Mouse (Mus musculus) adrenal gland (tissue): ENCODE data around the gene Elmo1.

ENCODE experiments used
- intact Hi-C: fragments of 180-260 bp; cut with DNase I; formaldehyde crosslinking; loops from one replicate; pipeline ENCODE4 v1.15.1; 2025

Elmo1 gene

DNA sequence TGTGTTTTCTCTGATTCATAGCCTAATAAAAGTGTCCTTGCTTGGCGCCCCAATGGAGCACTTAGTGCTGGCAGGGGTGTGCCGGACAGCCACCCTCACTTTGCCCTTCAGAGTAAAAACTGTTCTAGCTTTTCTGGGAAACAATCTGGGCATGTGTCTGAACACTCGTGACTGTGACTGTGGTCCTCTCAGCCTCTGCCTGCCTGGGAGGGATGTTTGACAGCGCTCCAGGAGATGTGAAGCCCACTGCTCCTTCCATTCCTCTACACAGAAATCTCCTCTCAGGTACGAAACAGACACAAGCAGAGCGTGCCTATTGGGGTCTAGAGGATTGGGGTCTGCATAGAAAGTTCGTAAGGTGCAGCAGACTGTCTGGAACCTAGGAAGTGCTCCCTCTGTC, 28.5 kb downstream of the Elmo1 start:
- intact Hi-C loops: no loop called here

DNA sequence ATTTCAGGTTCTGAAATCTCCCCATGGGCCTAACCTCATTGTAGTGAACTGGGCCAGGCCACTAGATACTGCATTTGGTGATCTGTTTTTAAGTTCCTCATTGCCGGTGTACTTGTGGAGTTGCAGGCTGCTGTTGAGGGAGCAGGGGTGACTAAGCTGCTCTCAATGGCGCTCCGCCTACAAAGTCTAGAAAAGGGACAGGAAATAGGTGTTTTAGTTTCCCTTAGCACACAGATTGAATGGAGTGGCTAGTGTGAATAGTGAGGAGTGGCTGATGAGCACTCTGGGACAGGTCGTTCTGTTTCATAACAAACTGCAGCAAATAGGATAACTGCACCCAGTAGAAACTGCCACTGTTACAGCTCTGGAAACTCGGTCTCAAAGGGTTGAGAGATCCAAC, 30.3 kb downstream of the Elmo1 start:
- intact Hi-C loops: no loop called here

DNA sequence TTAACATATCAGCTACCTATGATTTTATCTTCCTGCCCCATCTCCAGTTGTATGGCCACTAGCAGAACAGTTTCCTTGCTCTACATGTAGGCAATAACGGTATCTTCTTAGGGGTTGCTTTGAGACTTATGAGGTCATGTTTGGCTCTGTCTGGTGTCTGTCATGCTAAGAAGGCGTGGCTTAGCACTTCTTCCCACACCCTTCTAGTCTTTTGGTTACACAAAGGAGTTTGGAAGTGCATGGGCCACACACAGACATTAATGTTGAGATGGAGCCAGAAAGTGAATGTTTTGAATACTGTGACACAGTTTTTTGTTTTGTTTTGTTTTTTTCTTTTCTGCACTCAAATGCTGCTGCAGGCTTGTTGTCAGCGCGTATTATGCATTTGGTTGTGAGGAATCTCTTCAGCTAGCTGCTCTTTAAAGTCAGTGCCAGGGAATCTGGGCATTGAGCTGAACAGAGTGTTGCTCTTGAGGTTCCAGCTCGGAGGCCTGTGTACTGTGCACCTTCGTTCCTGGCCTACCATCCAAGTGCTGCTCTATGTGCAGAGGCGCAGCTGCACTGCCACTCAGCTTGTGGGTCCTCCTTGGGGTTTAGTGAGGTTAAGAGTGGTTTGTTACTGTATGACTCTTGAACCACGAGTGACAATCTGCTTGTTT, 31.1 kb downstream of the Elmo1 start:
- intact Hi-C loops: no loop called here

DNA sequence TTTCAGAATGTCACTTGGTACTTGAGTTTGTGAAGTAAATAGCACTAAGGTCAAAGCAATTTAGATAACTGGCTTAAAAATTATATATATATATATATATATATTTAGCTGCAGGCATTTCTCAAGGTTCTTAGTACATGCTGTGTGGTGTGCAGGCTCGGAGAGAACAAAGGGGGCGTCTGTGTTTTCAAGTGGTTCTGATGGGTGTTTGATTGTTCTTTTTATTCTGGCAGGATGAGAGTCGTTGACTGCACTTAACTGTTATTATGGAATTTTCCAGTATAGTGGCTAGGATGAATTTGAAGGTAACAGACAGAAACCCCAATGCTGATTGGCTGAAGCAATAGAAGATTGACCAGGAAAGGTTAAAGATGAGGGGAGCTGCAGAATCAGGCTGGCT, 33.6 kb downstream of the Elmo1 start:
- intact Hi-C loops: no loop called here

DNA sequence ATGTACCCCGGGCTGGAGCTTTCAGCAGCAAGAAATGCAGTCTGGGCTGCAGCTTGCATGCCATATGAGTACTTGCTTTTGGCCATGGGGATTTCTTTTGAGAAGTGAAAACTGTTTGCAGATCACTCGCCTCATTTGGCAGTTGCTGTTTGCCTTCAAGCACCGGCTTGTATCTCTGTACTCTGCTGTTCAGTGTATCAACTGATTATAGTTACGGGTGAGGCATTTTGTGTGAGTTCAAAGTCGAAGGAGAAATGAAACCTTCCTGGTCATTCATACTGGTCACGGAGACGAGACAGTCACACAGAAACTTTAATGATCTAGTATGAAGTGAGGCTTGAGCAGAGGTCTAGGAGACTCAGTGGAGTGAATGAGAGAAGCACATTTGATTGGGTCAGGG, 34.6 kb downstream of the Elmo1 start:
- intact Hi-C loops: no loop called here

DNA sequence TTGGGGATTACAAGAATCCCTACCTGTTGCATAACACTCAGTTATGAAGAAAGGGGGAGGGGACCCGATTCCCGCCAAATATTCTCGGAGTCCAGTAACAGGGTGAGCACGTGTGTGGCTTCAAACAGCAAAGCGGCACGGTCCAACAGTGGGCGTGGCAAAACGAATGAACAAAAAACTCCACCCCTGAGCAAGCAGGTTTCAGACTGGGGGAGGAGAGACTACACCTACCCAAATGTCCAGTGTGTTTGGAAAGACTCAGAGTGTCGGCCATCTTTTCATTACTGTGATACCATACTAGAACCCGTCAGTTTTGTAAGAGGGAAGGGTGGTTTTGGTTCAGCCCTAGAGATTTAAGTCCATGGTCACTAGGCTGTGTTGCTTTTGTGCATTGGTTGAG, 35.4 kb downstream of the Elmo1 start:
- intact Hi-C loops: no loop called here

DNA sequence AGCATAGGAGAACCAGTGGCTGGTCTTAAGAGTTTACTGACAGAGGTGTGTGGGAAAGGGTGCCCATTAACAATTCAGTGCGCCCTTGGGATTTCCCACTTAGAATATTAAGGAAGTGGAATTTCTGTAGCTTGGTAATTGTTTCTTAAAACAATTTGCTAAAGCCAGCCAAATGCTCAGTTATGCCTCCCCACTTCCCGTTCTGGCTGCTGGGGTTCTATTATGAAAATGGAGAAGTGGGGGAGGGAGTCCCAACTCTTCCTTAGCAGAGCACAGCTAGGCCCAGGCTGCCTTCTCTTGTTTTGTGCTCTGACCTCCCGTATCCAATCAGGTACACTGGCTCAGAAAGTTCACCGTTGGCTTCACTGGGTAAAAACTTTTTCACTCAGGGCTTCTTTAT, 37.2 kb downstream of the Elmo1 start:
- intact Hi-C loops: no loop called here

DNA sequence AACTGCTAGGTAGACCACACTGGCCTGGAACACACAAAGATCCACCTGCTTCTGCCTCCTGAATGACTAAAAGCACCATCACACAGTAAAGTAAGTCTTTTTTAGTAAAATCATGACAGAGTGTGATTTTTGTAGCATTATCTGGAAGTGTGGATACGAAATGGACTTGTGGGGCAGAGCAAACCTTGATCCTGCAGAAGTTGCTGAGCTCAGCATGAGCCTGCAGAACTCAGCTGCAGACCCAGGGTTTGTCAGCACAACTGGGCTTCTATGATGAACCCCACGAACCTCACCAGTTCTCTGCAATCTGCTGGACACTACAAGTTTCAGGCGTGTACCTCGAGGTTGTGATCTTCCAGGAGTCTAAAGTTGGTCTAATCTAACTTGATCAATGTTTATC, 37.7 kb downstream of the Elmo1 start:
- intact Hi-C loops: no loop called here

DNA sequence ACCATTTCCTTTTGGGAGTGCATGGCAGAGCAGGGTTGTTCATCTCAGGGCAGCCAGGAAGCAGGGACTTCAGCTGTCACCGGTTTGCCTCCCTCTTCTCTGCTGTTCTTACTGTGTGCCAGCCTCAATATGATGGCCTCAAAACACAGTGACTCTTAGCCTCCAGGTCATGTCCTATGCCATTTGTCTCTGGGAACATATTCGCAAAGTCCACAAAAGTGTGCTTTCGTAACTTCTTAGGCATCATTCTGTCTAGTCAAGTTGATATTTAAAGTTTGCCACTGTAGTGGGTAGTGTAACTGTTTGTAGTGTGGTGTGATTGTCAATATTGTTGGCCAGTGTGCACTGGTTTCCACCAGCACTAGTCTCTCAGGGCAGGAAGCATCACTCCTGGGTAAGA, 40.3 kb downstream of the Elmo1 start:
- intact Hi-C loops: no loop called here

DNA sequence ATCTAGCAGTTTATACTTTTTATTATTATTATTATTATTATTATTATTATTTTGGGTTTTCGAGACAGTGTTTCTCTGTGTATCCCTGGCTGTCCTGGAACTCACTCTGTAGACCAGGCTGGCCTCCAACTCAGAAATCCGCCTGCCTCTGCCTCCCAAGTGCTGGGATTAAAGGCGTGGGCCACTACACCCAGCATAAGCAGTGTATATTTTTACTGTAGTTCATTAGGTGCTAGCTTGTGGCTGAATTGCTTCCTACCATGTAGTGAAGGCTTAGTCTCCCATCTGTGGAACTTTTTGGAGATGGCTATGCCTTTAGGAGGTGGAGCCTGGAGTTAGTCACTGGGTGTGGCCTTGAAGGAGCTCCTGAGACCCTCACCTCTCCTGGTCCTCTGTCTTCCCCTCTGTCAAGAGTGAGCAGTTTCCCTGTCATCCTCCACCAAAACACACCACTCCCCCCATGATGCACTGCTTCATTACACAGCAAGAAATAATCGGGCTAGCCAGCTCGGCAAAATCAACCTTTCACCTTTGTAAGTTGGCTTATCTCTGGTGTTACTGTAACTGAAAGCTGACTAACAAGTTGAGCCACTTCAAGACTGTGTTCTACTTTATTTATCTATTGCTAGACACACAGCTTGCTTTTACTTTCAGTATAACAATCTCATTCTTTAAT, 41.1 kb downstream of the Elmo1 start:
- intact Hi-C loops: no loop called here

DNA sequence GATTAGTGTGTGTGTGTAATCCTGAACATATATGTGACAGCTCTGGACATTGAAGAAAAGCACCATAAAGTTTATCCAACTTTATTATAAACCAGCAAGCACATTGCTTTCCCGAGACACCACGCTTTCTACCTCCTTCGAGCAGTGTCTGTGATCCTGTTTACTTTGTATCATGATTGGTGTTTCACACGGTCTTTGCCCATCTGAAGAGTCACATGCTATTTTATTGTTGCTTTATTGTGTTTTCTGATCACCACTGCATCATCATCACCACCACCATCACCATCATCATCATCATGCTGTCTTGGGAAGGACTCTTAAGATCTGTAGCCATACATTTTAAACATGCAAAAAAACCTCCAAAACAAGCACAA, 41.6 kb downstream of the Elmo1 start:
- intact Hi-C loops: no loop called here

DNA sequence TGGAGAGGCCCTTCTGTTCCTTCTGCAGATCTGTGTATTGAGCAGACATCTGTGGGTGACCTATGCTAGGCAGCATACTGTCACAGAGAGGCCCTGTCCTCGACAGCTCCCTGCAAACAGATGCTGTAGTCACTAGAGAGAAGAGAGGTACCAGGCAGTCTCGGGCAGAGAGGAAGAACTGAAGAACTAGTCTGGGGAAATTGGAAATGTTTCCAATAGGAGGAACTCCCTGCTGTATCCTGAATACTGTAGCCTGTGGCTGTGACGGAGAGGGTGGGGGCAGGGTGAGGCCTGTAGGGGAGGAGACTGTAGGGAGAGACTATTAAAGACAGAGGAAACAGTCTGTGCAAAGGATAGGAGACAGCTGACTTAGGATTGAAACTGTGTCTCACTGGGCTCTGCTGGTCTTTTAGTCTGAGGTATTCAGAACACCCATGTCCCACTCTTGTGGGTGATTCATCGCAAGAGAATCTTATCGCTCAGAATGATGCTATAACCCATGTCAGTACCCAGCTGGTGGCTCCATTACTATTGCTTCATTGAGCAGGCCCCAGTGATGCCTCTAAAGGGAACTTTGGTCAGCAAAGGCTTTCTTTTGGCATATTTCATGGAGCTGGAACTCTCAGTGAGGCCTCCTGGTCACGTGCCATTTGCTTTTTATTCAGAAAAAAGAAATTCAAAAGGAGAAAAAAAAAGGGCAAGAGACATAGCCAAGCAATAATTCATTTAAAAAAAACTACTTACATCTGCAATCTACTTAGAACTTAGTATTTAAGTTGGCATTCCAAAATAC, 43.4 kb downstream of the Elmo1 start:
- intact Hi-C loops: no loop called here

DNA sequence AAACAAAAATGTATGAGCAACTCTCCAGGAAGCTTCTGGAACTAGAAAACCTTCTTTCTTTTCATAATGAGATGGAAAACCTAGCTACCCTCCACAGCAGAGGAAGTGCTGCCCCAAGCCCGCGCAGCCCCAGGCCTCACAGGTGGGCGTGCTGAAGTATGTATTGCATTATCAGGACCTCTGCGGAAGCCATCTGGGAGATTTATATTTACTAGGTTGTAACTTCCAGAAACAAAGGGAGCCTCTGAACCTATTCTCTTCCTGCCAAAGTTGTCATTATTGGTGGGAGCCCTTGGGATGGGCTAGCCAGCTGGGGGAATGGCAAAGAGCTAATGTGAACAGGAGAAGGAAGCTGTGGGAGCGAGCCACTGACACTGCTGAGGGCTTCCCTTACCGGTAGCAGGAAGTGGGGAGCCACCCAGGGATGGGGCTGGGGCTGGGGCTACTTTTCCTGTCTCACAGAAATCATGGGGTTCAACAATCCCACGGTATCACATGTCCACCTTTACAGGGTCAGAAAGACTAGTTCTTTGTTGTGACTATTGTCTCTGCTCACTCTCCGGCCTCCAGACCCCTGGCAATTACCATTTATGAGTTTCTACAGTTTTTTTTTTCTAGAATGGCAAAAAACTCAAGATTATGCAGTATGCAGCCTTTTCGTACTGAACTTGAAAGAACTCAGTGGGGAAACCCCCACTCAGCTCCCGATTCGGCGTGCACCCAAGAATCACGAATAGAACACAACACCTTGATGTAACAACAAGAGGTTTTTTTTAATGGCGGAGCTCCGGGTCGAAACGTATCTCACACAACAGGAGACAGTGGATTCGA, 44.2 kb downstream of the Elmo1 start:
- intact Hi-C loops: no loop called here

DNA sequence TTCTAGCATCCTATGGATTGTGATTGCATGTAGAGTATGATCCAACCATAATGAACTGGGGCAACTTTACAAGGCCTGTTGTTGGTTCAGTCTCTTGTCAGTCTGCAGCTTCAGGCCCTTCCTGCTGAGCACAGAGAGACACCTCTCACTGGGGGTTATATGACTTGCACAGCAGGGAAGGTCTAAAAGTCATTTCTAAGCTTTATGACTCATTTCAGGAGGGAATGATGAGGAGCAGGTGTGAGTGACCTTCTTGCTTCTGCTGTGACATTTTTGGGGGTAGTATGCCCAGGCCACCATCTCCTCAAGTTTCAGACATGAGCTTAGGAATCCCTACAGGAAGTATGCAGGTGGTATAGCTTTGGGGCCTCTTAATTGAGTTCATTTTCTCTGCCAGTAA, 46.4 kb downstream of the Elmo1 start:
- intact Hi-C loops: no loop called here

DNA sequence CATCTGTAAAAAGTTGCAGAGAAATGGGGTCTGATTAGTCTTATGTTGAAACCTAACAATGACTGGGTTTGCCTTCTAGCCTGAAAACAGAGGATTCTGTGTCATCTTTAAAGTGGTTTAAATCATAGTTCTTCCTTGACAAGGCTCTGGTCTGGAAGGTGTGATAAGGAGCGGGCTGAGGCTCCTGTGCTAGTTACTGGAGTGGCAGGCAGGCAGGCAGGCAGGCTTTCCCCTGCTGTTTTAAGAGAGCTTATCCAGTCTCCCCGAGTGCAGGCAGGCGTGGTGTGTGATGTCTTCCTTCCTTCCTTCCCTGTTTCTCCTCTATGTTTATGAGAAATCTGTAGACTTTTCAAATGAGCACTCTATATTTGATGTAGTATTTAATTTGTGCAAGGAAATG, 48.1 kb downstream of the Elmo1 start:
- intact Hi-C loops: no loop called here

DNA sequence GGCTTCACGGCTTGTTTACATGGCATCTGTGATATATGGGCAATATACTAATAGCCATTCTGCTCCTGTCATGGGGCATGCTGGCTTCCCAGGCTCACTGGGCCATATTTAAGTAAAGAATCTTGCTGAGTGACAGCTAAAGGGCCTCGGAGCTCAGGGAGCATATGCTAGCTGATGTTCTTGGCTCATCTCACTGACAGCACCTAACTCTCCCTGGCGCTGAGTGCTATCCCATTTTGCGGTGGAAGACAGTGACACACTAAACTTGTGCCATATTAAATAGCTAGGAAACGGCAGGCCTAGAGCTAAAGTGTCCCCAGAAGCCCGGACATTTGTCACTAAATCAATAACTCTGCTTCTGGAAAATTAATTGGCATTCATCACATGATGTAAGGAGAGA, 48.7 kb downstream of the Elmo1 start:
- intact Hi-C loops: no loop called here

DNA sequence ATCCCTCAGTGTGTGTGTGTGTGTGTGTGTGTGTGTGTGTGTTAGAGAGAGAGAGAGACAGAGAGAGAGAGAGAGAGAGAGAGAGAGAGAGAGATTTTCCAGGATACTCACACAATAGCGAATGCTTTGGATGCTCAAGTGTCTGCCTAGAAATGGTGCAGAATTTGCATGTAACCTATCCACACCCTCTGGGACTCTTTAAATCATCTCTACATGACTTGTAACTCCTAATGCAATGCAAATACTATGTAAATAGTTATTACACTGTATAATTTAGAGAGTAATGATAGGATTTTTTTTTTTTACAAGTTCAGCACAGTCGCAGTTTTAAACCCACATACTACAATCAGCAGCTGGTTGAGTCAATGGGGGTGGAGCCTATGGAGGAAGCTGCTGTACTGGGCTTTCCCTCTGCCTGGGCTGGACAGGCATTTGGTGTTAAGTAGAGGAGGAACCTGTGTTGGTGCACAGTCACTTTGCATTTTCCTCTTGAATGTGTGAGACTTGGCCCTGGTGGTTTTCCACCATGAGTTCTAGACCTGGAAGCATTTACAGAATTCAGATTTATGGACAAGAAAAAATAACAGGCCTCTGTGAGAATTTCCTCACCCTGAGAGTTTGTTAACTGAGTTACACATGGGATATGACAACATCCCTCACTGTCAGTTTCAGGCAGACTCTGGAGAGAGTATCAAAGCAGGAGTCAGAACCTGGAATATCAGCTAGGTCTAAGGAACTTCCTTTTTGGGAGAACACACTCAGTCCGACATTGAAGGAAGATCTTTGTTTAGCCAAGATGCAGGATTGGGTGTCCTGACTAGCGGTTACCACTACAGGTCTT, 49.6 kb downstream of the Elmo1 start:
- intact Hi-C loops: no loop called here

DNA sequence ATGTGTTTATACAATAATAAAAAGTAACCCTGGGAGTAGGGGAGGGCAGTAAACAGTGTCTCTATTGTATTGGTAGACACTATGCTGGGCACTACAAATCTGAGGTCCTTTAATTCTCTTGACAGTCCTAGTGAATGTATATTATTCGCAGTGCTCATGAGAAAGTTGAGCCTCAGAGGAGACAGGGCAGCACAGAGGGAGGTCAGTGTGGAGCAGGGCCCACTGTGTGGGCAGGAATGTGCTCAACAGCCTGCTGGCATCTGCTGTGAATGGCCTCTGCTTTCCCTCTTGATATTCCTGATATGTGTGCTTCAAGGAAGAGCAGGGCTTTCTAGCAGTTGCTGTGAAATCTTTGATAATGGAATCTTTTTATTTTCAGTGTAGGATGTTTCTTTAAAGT, 52.2 kb downstream of the Elmo1 start:
- intact Hi-C loops: no loop called here

DNA sequence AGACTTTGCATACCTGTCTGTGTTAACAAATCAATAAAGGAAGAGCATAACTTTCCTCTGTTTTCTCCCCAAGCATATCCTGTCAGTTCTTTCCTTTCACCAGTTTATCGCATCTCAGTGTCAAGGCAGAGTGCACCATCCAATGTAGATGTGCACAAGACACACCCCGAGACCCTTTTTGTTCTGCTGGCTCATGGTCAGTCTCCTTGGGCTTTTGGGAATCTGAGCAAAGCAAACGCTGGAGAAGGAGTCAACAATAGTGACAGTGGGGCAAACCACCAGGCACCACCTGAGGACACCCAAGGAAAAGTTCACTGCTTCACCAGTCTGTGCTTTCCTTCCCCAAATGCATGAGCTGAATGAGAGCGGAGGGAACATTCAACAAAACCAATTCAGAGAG, 56.5 kb downstream of the Elmo1 start:
- intact Hi-C loops: no loop called here

DNA sequence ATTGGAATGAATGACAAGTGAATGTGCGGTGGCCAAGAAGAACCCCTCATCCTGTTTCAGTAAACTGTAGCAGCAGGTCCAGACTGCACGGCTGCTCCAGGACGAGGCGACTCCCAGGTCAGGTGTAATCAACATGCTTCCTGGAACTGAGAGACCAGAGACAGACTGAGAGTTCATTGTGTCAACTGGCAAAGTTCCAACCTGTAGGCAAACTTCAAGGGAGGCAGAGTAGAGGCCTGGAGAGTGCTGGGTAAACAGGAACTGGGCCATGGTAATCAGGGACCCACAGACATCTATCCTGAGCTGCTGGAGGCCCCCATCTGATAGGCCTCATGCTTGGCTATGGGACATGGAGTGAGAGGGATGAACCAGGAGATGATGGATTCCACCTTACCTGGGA, 57.3 kb downstream of the Elmo1 start:
- intact Hi-C loops: no loop called here
